Mouse (Mus musculus) MEL (cell line): ENCODE data around the gene Olfr315. TPM values are rescaled to one million over a fixed set of nuclear protein-coding genes. Genes with fewer than 3 reads are reported as not detected.
"Not testable (repeated sequence)": the region's sequence is repeated elsewhere in the genome, so short reads cannot be mapped to it uniquely, and the experiment has no call there.

Experiments
- DNase-seq: peaks from one replicate; pipeline ENCODE4 v3.0.0; 2011; ENCODE audit warnings: low read depth, low spot score
- H3K27ac ChIP-seq: 2 replicates; pipeline ENCODE4 v1.5.1; 2012; ENCODE audit warnings: low read depth, mild to moderate bottlenecking, control low read depth, low read length, moderate library complexity; ENCODE audit not compliant: control insufficient read depth
- H3K27me3 ChIP-seq, 2 experiments: fragments of 150-350 bp in 1 of 2; sonication (generic) in 1 of 2; 2 replicates each; pipeline ENCODE4 v1.6.1; 2012; ENCODE audit warnings: low read length in 2 of 2, mild to moderate bottlenecking in 2 of 2, improper control_type of control experiment in 1 of 2, moderate library complexity in 1 of 2; ENCODE audit not compliant: insufficient read depth in 2 of 2, control insufficient read depth in 1 of 2
- H3K36me3 ChIP-seq, 2 experiments: 2 replicates each; pipeline ENCODE4 v1.6.1; 2012 to 2014; ENCODE audit warnings: low read length in 2 of 2, improper control_type of control experiment in 1 of 2, inconsistent platforms in 1 of 2, mild to moderate bottlenecking in 1 of 2; ENCODE audit not compliant: insufficient read depth in 2 of 2, control insufficient read depth in 1 of 2
- H3K4me1 ChIP-seq, 2 experiments: fragments of 150-350 bp in 1 of 2; sonication (generic) in 1 of 2; 2 replicates each; pipeline ENCODE4 v1.6.1; 2012; ENCODE audit warnings: low read length in 2 of 2, improper control_type of control experiment in 1 of 2, mild to moderate bottlenecking in 1 of 2; ENCODE audit not compliant: insufficient read depth in 2 of 2, control insufficient read depth in 1 of 2
- H3K4me3 ChIP-seq, 2 experiments: fragments of 150-350 bp in 1 of 2; sonication (generic) in 1 of 2; 2 replicates each; pipeline ENCODE4 v1.5.1; 2012; ENCODE audit warnings: low read depth in 2 of 2, low read length in 2 of 2, mild to moderate bottlenecking in 2 of 2, moderate library complexity in 2 of 2, control low read depth in 1 of 2, improper control_type of control experiment in 1 of 2; ENCODE audit not compliant: control insufficient read depth in 1 of 2, insufficient read depth in 1 of 2
- H3K79me2 ChIP-seq: 2 replicates; pipeline ENCODE4 v1.6.1; 2012; ENCODE audit warnings: mild to moderate bottlenecking, low read length, moderate library complexity; ENCODE audit not compliant: control insufficient read depth, poor library complexity, insufficient read depth
- H3K9ac ChIP-seq: 2 replicates; pipeline ENCODE4 v1.6.1; 2012; ENCODE audit warnings: low read depth, mild to moderate bottlenecking, control low read depth, low read length, moderate library complexity; ENCODE audit not compliant: control insufficient read depth, poor library complexity, severe bottlenecking
- H3K9me3 ChIP-seq: fragments of 150-350 bp; sonication (generic); replicated peaks from 2 replicates; pipeline ENCODE4 v1.6.1; 2012; ENCODE audit warnings: mild to moderate bottlenecking, low read length, improper control_type of control experiment, moderate library complexity; ENCODE audit not compliant: insufficient read depth
- GATA1 ChIP-seq: IDR thresholded peaks from 2 replicates; pipeline ENCODE4 v1.6.1; 2011; ENCODE audit warnings: low read depth, low read length, improper control_type of control experiment
- POLR2A ChIP-seq, 2 experiments: IDR thresholded peaks; 2 replicates each; pipeline ENCODE4 v1.6.1; 2011 to 2012; ENCODE audit warnings: low read length in 2 of 2, mild to moderate bottlenecking in 2 of 2, control low read depth in 1 of 2, improper control_type of control experiment in 1 of 2, low read depth in 1 of 2, moderate library complexity in 1 of 2; ENCODE audit not compliant: control insufficient read depth in 1 of 2, insufficient read depth in 1 of 2, poor library complexity in 1 of 2
- polyA plus RNA-seq, 2 experiments: library from polyadenylated mRNA; stranded (reverse) in 1 of 2; unstranded in 1 of 2; fragments of >175 nt in 1 of 2; fragments of >200 nt in 1 of 2; gene quantifications; 2 replicates each; pipeline versions ENCODE4 v1.2.1 to v1.2.4; 2012; ENCODE audit warnings: low replicate concordance in 2 of 2, low read depth in 1 of 2; ENCODE audit not compliant: insufficient read length in 2 of 2, insufficient read depth in 1 of 2, missing spikeins in 1 of 2
- total RNA-seq: library from RNA; depleted of rRNA; stranded (reverse); fragments of 300-350 nt; gene quantifications from 2 replicates; pipeline ENCODE4 v1.2.3, GENCODE M21; 2012; rRNA removed

Olfr315 gene
- total and polyA plus RNA-seq, 3 experiments = not detected

DNA sequence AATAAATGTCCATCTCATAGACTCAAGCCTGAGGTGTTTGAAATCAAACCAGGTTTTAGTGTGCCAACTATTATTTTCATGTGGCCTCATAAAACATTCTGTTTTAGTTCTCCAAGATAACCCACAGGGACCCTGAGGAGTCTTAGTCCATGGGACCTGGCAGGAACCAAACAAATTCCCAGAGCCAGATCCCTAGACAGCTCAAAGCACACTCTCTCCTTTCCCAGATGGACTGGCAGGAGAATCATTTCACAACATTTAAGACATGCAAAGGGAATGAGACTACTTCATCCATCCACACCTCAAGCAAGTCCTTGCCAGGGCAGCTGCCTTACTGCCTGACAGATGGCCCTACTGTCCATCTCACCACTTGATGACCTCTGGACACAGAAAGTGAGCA, 55.9 kb downstream of the Olfr315 start, which contains the start of gene Olfr312:
Gene Olfr312, plus strand, starts transcription at position 301 of the 400 bp plus-strand sequence.
- H3K79me2 ChIP-seq, H3K4me3 ChIP-seq, DNase-seq, H3K36me3 ChIP-seq, H3K4me1 ChIP-seq, H3K9ac ChIP-seq, H3K9me3 ChIP-seq, H3K27ac ChIP-seq: not testable (repeated sequence)
- peaks cover 6 to 13% of the 10 kb centered on the region in 2 experiments for H3K27me3 ChIP-seq

GRCm38 (mm10) chr11:58829764-58830163, 56.8 kb downstream of the Olfr315 start:
- H3K4me1 ChIP-seq = no peaks in the 10 kb centered on the region
- TF ChIP-seq GATA1 (no peak), POLR2A (IDR thresholded peaks at IDR 0.05; ENCODE audit: control insufficient read depth in 1 of 2, insufficient read depth in 1 of 2, low read depth in 1 of 2, low read length in 2 of 2, poor library complexity in 1 of 2) (no peak)
- no peaks in the 10 kb centered on the region for H3K9me3 ChIP-seq
- H3K36me3 ChIP-seq = no peaks in the 10 kb centered on the region
- DNase-seq = no peak
- H3K9ac ChIP-seq = no peak overlapping the region
- H3K27me3 ChIP-seq = peaks cover 8 to 19% of the 10 kb centered on the region in 2 experiments
- no peaks in the 10 kb centered on the region for H3K79me2 ChIP-seq
- H3K27ac ChIP-seq = no peak overlapping the region
- no peak overlapping the region for H3K4me3 ChIP-seq

Other genes starting within 250 kb of the Olfr315 start
- not detected in 2 replicates for gene Olfr330, start 238.4 kb upstream of the Olfr315 start, total RNA-seq
- gene Olfr330, start 238.4 kb upstream of the Olfr315 start, polyA plus RNA-seq = not detected
- not detected in 2 replicates for gene Olfr329-ps, start 226.8 kb upstream of the Olfr315 start, total RNA-seq
- gene Olfr329-ps, start 226.8 kb upstream of the Olfr315 start, polyA plus RNA-seq = not detected
- 0.04 and 0.07 TPM in 2 replicates for gene Olfr328, start 217.6 kb upstream of the Olfr315 start, total RNA-seq
- gene Olfr328, start 217.6 kb upstream of the Olfr315 start, polyA plus RNA-seq = not detected
- gene Olfr224, start 202.6 kb upstream of the Olfr315 start, total RNA-seq = not detected in 2 replicates
- gene Olfr224, start 202.6 kb upstream of the Olfr315 start, polyA plus RNA-seq = not detected
- gene Olfr325, start 195.5 kb upstream of the Olfr315 start, total RNA-seq = not detected in 2 replicates
- not detected for gene Olfr325, start 195.5 kb upstream of the Olfr315 start, polyA plus RNA-seq
- not detected in 2 replicates for gene Olfr324, start 178.1 kb upstream of the Olfr315 start, total RNA-seq
- not detected for gene Olfr324, start 178.1 kb upstream of the Olfr315 start, polyA plus RNA-seq
- not detected in 2 replicates for gene 2210407C18Rik, start 157.1 kb upstream of the Olfr315 start, total RNA-seq
- not detected for gene 2210407C18Rik, start 157.1 kb upstream of the Olfr315 start, polyA plus RNA-seq
- not detected in 2 replicates for gene Olfr323, start 142.7 kb upstream of the Olfr315 start, total RNA-seq
- gene Olfr323, start 142.7 kb upstream of the Olfr315 start, polyA plus RNA-seq = not detected
- gene Trim58, start 132.7 kb upstream of the Olfr315 start, total RNA-seq = 4.0 and 5.7 TPM in 2 replicates
- 10 to 100 TPM in 1 of 2 experiments, not detected in 1; 14.1 TPM for gene Trim58, start 132.7 kb upstream of the Olfr315 start, polyA plus RNA-seq
- gene Olfr322, start 114.4 kb upstream of the Olfr315 start, total RNA-seq = not detected in 2 replicates
- gene Olfr322, start 114.4 kb upstream of the Olfr315 start, polyA plus RNA-seq = not detected
- gene Olfr320, start 92.1 kb upstream of the Olfr315 start, total RNA-seq = not detected in 2 replicates
- not detected for gene Olfr320, start 92.1 kb upstream of the Olfr315 start, polyA plus RNA-seq
- gene Olfr319, start 74.0 kb upstream of the Olfr315 start, total RNA-seq = not detected in 2 replicates
- not detected for gene Olfr319, start 74.0 kb upstream of the Olfr315 start, polyA plus RNA-seq
- gene Olfr318, start 49.2 kb upstream of the Olfr315 start, total RNA-seq = not detected in 2 replicates
- gene Olfr318, start 49.2 kb upstream of the Olfr315 start, polyA plus RNA-seq = under 1 TPM in 1 of 2 experiments, not detected in 1; 0.06 TPM
- not detected in 2 replicates for gene Olfr317, start 34.0 kb upstream of the Olfr315 start, total RNA-seq
- not detected for gene Olfr317, start 34.0 kb upstream of the Olfr315 start, polyA plus RNA-seq
- not detected in 2 replicates for gene Olfr316, start 20.5 kb upstream of the Olfr315 start, total RNA-seq
- gene Olfr316, start 20.5 kb upstream of the Olfr315 start, polyA plus RNA-seq = not detected
- gene Olfr314, start 9.8 kb downstream of the Olfr315 start, total RNA-seq = not detected in 2 replicates
- not detected for gene Olfr314, start 9.8 kb downstream of the Olfr315 start, polyA plus RNA-seq
- gene Fam183b, start 28.8 kb downstream of the Olfr315 start, total RNA-seq = not detected in 2 replicates
- not detected for gene Fam183b, start 28.8 kb downstream of the Olfr315 start, polyA plus RNA-seq
- gene Olfr313, start 41.8 kb downstream of the Olfr315 start, total RNA-seq = not detected in 2 replicates
- not detected for gene Olfr313, start 41.8 kb downstream of the Olfr315 start, polyA plus RNA-seq
- not detected in 2 replicates for gene Olfr312, start 56.0 kb downstream of the Olfr315 start, total RNA-seq
- not detected for gene Olfr312, start 56.0 kb downstream of the Olfr315 start, polyA plus RNA-seq
- gene Olfr311, start 66.1 kb downstream of the Olfr315 start, total RNA-seq = not detected in 2 replicates
- gene Olfr311, start 66.1 kb downstream of the Olfr315 start, polyA plus RNA-seq = not detected
- gene Gm12258, start 74.0 kb downstream of the Olfr315 start, total RNA-seq = 1.7 and 2.1 TPM in 2 replicates
- gene Gm12258, start 74.0 kb downstream of the Olfr315 start, polyA plus RNA-seq = 1 to 10 TPM in 1 of 2 experiments, not detected in 1; 2.5 TPM
- 5.8 and 6.9 TPM in 2 replicates for gene 2810021J22Rik, start 94.0 kb downstream of the Olfr315 start, total RNA-seq
- gene 2810021J22Rik, start 94.0 kb downstream of the Olfr315 start, polyA plus RNA-seq = 1 to 10 TPM in 1 of 2 experiments, not detected in 1; 6.2 TPM
- 5.2 and 6.0 TPM in 2 replicates for gene Zfp39, start 131.0 kb downstream of the Olfr315 start, total RNA-seq
- 1 to 10 TPM in 1 of 2 experiments, not detected in 1; 5.1 TPM for gene Zfp39, start 131.0 kb downstream of the Olfr315 start, polyA plus RNA-seq
- 0.62 and 1.7 TPM in 2 replicates for gene Btnl10, start 144.7 kb downstream of the Olfr315 start, total RNA-seq
- under 1 TPM in 1 of 2 experiments, not detected in 1; 0.92 TPM for gene Btnl10, start 144.7 kb downstream of the Olfr315 start, polyA plus RNA-seq
- gene Rnf187, start 165.7 kb downstream of the Olfr315 start, total RNA-seq = 282 and 337 TPM in 2 replicates
- 1,000 to 10,000 TPM in 1 of 2 experiments, 100 to 1,000 TPM in 1; 280 to 3,830 TPM for gene Rnf187, start 165.7 kb downstream of the Olfr315 start, polyA plus RNA-seq
- gene Hist3h2ba, start 175.7 kb downstream of the Olfr315 start, total RNA-seq = 48.2 and 147 TPM in 2 replicates
- under 1 TPM in 1 of 2 experiments, not detected in 1; 0.21 TPM for gene Hist3h2ba, start 175.7 kb downstream of the Olfr315 start, polyA plus RNA-seq
- gene Hist3h2a, start 181.5 kb downstream of the Olfr315 start, total RNA-seq = 184 and 300 TPM in 2 replicates
- under 1 TPM in 1 of 2 experiments, not detected in 1; 0.42 TPM for gene Hist3h2a, start 181.5 kb downstream of the Olfr315 start, polyA plus RNA-seq
- 0.50 and 0.52 TPM in 2 replicates for gene Trim17, start 181.5 kb downstream of the Olfr315 start, total RNA-seq
- under 1 TPM in 1 of 2 experiments, not detected in 1; 0.82 TPM for gene Trim17, start 181.5 kb downstream of the Olfr315 start, polyA plus RNA-seq
- 22.9 and 27.0 TPM in 2 replicates for gene Trim11, start 204.9 kb downstream of the Olfr315 start, total RNA-seq
- gene Trim11, start 204.9 kb downstream of the Olfr315 start, polyA plus RNA-seq = 10 to 100 TPM in 1 of 2 experiments, not detected in 1; 24.8 TPM